ENCODE assay signal across 9 mouse cellular contexts in genomic region chr8:35974323-35975029, GRCm38 (mm10).
DNase-seq lines count a peak whose midpoint lies in the region; ATAC-seq and TF ChIP-seq lines count a peak whose summit lies in the region.
"Had no signal": no experiment of that assay in that cellular context is flagged by ENCODE, and none has a peak within 500 bp of the region (broad histone marks: within the 10 kb centered on the region; RNA-seq: fewer than 3 reads in every experiment).

No protein-coding gene starts in this region.

- in situ Hi-C loops in Patski (cut with MboI; ENCODE audit: low pct_unique_long_range_greater_than_20kb) = no loop called here

- H3K27me3 ChIP-seq in hindbrain, embryonic 12.5 days = no peaks in the 10 kb centered on the region
- H3K27me3 ChIP-seq in hindbrain, embryonic 11.5 days (ENCODE audit: control insufficient read depth, insufficient read depth, low read length) = no peaks in the 10 kb centered on the region
- no peaks in the 10 kb centered on the region for H3K27me3 ChIP-seq in Patski

- 69% methylated on average over 10 of the region's 10 CpGs for WGBS in hindbrain, embryonic 12.5 days
- WGBS in hindbrain, embryonic 11.5 days = 71% methylated on average over 10 of the region's 10 CpGs

- CTCF ChIA-PET in Patski (lab: Charles Lee) = interaction anchor here (0.8 to 2.2 kb wide), 2 partner anchors 10 to 218 kb away, joined by 3 to 8 read pairs; no protein-coding TSS in a partner anchor

- POLR2A ChIA-PET in Patski (lab: Charles Lee) = no interaction called here

- no peaks in the 10 kb centered on the region for H3K9me3 ChIP-seq in hindbrain, embryonic 12.5 days (replicated peaks)
- no peaks in the 10 kb centered on the region for H3K9me3 ChIP-seq in hindbrain, embryonic 11.5 days (ENCODE audit: control insufficient read depth, low read length)

- no peaks in the 10 kb centered on the region for H3K36me3 ChIP-seq in hindbrain, embryonic 12.5 days
- H3K36me3 ChIP-seq in hindbrain, embryonic 11.5 days (ENCODE audit: control insufficient read depth, insufficient read depth, low read length) = no peaks in the 10 kb centered on the region

- no peak for DNase-seq in hindbrain, embryonic 11.5 days (ENCODE audit: low spot score)
- DNase-seq in 3T3-L1 (ENCODE audit: low read depth, low spot score) (peak; percentile 36), Patski (ENCODE audit: low read depth, low spot score) (no peak), adipocyte (ENCODE audit: low spot score) (no peak)
- DNase-seq in kidney, postnatal 36 days = peak; percentile 57 to 70
- DNase-seq: gastrocnemius, postnatal 14 days; thymus, postnatal 4 days had no signal

- TF ChIP-seq CTCF in Patski (IDR thresholded peaks at IDR 0.05) = no peak

- no peak overlapping the region for H3K27ac ChIP-seq in hindbrain, embryonic 12.5 days
- no peak overlapping the region for H3K27ac ChIP-seq in hindbrain, embryonic 11.5 days (ENCODE audit: low read depth, low read length)

- H3K4me3 ChIP-seq in hindbrain, embryonic 12.5 days = no peak overlapping the region
- no peak overlapping the region for H3K4me3 ChIP-seq in hindbrain, embryonic 11.5 days (ENCODE audit: low read depth, low read length)

- no peaks in the 10 kb centered on the region for H3K4me1 ChIP-seq in hindbrain, embryonic 12.5 days
- no peaks in the 10 kb centered on the region for H3K4me1 ChIP-seq in hindbrain, embryonic 11.5 days (replicated peaks; ENCODE audit: control insufficient read depth, insufficient read depth, low read length)

- peak; percentile 58 for ATAC-seq in hindbrain, embryonic 12.5 days (ENCODE audit: low FRiP score)
- ATAC-seq in hindbrain, embryonic 11.5 days (ENCODE audit: low FRiP score) = no peak
- ATAC-seq in Patski = peak; percentile 39
- ATAC-seq in CD4-positive, CD25-positive, alpha-beta regulatory T cell, adult 4 months = no peak

- H3K4me2 ChIP-seq in hindbrain, embryonic 12.5 days (replicated peaks) = no peak overlapping the region
- H3K4me2 ChIP-seq in hindbrain, embryonic 11.5 days (replicated peaks; ENCODE audit: low read depth, low read length) = no peak overlapping the region

- no peak overlapping the region for H3K9ac ChIP-seq in hindbrain, embryonic 12.5 days
- H3K9ac ChIP-seq in hindbrain, embryonic 11.5 days (ENCODE audit: low read depth, low read length) = no peak overlapping the region

Comparison
In these comparisons a context has a peak if more than half of its experiments do, and no peak if none do; other contexts are left out.
1. ATAC-seq: peak in hindbrain, embryonic 12.5 days (single experiment) and Patski (single experiment); none in hindbrain, embryonic 11.5 days (single experiment) and CD4-positive, CD25-positive, alpha-beta regulatory T cell, adult 4 months (single experiment).
2. DNase-seq: peak in 3T3-L1 (single experiment) and kidney, postnatal 36 days (2 of 2); none in hindbrain, embryonic 11.5 days (single experiment), Patski (single experiment) and adipocyte (single experiment).